Mouse (Mus musculus): ENCODE results near the gene Dlat.

Gene Dlat

GRCm38 (mm10) chr9:50593544-50593943 lies 66.0 kb downstream of the Dlat start:
- peak; percentile 42 to 59 for DNase-seq (ENCODE audit: low spot score in 2 of 2)

- no peak for DNase-seq (ENCODE audit: low spot score in 2 of 2)
Observed at GRCm38 (mm10) chr9:50592955-50593354, 66.6 kb downstream of the Dlat start.

GRCm38 (mm10) chr9:50590856-50591518 lies 68.6 kb downstream of the Dlat start:
- DNase-seq (ENCODE audit: low spot score in 2 of 2): peak in 1 of 2 experiments; percentile 3

- DNase-seq (ENCODE audit: low spot score in 2 of 2): no peak
Observed at GRCm38 (mm10) chr9:50586955-50587354, 72.6 kb downstream of the Dlat start.

- DNase-seq (ENCODE audit: low spot score in 2 of 2): no peak
Observed at GRCm38 (mm10) chr9:50585145-50585818, 74.3 kb downstream of the Dlat start.

All from natural killer cell, adult 2 months (primary cell).